Mouse (Mus musculus): Measurements from ENCODE around the gene Lmod1. TPM values are rescaled to one million over a fixed set of nuclear protein-coding genes. Genes with fewer than 3 reads are reported as not detected.

Gene Lmod1
- polyA plus RNA-seq (2015; fragmentation: Nextera tagmentation; extraction: Ambion mirVana), result 0.55 and 0.89 TPM in 2 replicates

DNA sequence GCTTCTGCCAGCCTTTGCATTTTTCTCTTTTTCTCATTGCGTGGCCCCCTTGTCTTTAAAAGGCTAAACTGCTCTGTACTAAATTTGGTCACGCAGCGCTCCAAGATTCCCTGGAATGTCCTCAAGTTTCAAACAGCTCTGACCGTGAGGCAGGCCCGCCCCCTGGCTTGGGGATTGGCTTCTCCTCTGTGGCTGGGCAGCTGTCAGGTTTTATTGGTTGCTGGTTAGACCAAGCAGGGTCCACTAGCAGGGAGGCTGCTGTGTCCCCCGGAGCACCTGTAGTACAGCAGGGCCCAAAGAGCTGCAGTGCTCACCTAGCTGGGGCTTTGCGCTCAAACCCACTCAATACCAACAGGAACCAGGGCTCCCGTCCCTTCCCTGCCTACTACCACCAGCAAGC is at the start of gene Lmod1:
Gene Lmod1, plus strand, starts transcription at position 237 of the 400 bp plus-strand sequence.
- DNase-seq (ENCODE audit: low spot score), result no peak

- DNase-seq (ENCODE audit: low spot score), result no peak
These were observed 44.0 kb upstream of the Lmod1 start for GRCm38 (mm10) chr1:135280646-135281045.

GRCm38 (mm10) chr1:135281841-135282240 is 42.8 kb upstream of the Lmod1 start:
- DNase-seq (ENCODE audit: low spot score), result no peak

DNA sequence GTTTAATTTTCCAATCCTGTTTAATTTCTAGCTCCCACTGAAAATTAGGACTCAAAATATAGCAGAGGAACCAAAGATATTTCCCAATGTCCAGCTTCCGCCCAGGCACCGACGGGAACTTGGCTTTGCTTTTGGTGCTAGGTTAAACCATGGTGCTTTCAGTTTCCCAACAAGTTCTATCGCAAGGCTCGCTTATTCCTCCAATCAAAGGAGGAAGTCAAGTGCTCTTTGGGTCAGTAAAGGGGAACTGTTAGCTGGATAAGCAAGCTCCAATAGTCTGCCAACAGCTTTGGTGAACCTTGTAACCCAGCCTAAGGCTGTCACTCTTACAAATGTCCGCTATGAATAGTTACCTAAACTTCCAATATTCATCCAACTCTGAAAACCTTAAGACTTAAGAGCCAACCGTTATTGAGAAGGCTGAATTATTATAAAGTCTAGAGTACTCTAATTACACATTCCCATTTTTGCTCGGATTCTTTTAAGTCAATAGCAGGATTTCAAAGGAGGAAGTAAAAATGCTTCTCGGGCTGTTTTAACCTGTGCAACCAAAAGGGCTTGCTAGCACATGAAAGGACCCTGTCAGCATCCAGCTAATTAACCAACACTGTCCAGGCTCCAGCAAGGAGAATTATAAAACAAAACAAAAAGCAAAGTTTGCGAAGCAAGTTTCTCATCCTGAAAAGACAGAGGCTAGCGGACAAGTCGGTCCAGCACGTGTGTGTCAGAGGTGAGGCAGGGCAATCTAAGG is 41.9 kb upstream of the Lmod1 start:
- DNase-seq (ENCODE audit: low spot score), result peak; percentile 19

DNA sequence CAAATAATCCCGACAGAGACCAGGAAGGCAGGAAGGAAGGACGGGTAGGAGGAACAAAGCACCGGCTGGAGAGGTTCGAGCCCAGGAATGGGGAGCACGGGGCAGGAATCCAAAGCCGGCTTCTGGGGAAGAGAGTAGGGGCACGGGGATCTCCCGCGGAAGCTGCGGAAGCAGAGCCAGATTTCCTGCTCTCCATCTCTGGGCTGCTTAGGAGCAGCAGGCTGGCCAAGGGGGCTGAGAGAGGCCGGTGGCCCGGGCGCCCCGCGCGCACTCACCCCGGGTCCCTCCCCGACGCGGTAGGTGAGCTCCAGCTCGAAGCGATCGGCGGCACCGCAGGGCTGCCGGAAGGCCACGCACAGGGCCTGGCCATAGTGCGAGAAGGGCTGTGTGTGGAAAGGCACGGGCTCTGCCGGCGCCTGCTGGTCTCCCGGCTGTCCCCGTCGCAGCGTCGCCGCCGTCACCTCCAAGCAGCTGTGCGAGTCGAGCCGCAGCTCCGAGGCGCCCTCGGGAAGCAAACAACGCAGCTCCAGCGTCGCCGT is 41.3 kb upstream of the Lmod1 start:
- no peak for DNase-seq (ENCODE audit: low spot score)

DNA sequence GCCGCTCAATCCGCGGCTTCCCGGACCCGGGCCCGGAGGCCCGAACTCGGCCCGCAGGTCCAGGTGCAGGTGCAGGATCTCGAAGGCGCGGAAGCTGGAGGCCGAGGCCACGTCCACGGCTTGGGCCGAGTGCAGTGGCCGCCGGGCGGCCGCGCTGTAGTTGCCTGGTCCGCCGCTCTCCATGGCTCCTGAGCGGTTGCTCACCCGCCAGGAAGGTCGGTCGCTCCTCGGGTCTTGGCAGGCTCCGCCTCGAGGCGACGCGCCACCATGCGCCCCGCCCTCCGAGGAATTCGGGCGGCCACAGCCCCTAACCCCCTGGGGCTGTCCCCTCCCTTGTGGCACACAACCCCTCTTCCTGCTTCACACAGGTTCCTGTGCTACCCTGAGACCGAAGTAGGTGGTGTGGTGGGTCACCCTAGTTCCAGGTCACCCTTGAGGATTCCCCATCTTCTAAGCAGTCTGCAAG is 40.7 kb upstream of the Lmod1 start, which contains the start of gene Rnpep:
Gene Rnpep, minus strand, starts transcription at position 259 of the 466 bp plus-strand sequence.
- peak; percentile 72 for DNase-seq (ENCODE audit: low spot score)

GRCm38 (mm10) chr1:135286311-135286710 is 38.3 kb upstream of the Lmod1 start:
- DNase-seq (ENCODE audit: low spot score), result no peak

DNA sequence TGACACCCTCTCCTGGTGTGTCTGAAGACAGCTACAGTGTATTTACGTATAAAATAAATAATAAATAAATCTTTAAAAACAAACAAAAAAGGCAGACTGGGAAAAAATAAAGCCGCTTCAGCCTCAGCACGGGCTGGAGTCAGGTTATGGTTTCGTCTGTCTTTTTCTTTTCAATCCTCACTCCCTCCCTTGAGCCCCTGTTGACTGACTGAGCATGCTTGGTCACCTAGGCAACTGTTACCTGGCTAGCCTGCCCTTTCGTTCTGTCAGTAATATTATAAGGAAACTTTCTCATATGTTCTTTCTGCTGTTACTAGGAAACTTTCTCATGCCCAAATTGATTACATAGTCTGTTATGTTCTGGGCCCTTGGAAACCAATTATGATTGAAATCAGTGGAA is 33.7 kb upstream of the Lmod1 start:
- DNase-seq (ENCODE audit: low spot score), result no peak

- no peak for DNase-seq (ENCODE audit: low spot score)
These were observed 13.3 kb upstream of the Lmod1 start for GRCm38 (mm10) chr1:135311356-135311755.

DNA sequence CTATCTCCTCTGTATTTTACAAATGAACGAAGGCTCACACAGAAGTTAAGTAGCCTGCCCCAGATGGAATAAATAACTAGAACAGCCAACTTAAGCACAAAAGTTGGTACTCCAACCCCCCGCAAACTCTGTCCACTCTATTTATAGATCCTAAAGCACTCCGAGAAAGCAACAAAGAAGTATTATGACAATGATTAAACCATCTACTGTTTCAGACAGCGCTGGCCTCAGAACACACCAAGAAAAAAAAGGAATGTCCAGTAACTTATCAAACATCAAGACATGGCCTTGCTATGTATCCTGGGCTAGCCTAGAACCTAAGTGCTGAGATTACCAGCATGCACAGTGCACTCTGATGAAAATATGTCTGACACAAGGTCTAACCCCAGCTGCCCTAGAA is 12.4 kb upstream of the Lmod1 start:
- no peak for DNase-seq (ENCODE audit: low spot score)

- peak; percentile 94 for DNase-seq (ENCODE audit: low spot score)
These were observed 11.1 kb upstream of the Lmod1 start, which contains the start of gene Timm17a for GRCm38 (mm10) chr1:135313284-135314031. Gene Timm17a (minus strand): TSS chr1:135313778.

DNA sequence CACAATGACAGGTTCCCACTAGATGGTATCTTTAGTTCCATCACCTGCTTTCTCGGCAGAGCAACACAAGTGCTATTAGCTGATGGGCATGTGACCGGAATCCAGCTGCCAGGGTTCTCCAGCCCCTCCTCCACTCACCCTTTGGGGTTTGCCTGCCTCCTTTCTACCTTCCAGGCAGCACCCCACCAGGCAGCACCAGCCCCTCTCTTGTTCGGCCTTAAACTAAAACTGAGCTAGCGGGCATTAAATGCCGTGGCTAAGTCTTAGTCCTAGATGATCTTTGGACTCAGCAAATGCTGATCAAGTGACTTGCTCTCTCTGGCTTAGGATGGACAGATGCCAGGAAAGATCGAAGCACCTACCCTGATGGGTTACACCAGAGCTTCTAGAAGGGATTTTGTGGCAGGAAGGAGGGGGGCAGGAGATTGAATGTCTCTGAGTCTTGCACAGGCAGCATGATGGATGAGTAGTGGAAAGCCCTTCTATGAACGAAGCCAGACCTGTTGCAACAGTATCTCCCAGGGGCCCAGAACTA is 1.2 kb upstream of the Lmod1 start:
- DNase-seq (ENCODE audit: low spot score), result no peak

GRCm38 (mm10) chr1:135325934-135326333 is 1.3 kb downstream of the Lmod1 start:
- DNase-seq (ENCODE audit: low spot score), result no peak

GRCm38 (mm10) chr1:135328368-135328767 is 3.8 kb downstream of the Lmod1 start:
- DNase-seq (ENCODE audit: low spot score), result no peak

- no peak for DNase-seq (ENCODE audit: low spot score)
These were observed 6.0 kb downstream of the Lmod1 start for GRCm38 (mm10) chr1:135330578-135330977.

GRCm38 (mm10) chr1:135341947-135342346 is 17.3 kb downstream of the Lmod1 start:
- no peak for DNase-seq (ENCODE audit: low spot score)

- DNase-seq (ENCODE audit: low spot score), result no peak
These were observed 19.4 kb downstream of the Lmod1 start for GRCm38 (mm10) chr1:135344026-135344425.

- no peak for DNase-seq (ENCODE audit: low spot score)
These were observed 22.3 kb downstream of the Lmod1 start for GRCm38 (mm10) chr1:135346891-135347290.

- DNase-seq (ENCODE audit: low spot score), result no peak
These were observed 23.0 kb downstream of the Lmod1 start for GRCm38 (mm10) chr1:135347498-135348169.

DNA sequence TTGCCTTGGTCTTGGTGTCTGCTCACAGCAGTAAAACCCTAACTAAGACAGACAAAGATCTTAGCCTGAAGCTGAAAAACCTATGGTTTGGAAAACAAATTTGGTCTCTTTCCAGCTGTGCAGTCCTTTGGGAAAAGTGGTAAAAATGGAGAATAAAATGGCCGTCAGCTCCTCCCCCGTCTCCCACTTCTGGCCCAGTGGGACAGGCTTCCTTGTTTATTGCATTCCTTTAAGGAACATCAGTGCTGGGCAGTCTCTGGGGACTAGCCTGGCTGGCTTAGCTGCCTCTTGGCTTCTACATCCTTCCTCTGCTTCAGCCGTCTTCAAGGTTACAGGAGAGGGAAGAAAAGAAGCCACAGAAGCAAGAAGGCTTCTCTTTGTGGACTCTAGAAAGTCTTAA is 27.3 kb downstream of the Lmod1 start:
- DNase-seq (ENCODE audit: low spot score), result no peak

- DNase-seq (ENCODE audit: low spot score), result no peak
These were observed 34.5 kb downstream of the Lmod1 start for GRCm38 (mm10) chr1:135359071-135359470.

Data from thymus, postnatal 0 days (tissue).